Mouse (Mus musculus) ovary, postnatal 10 days (tissue): ENCODE measurements around the gene Prkd1.

ENCODE experiments used
- DNase-seq: peaks from one replicate; pipeline ENCODE4 v3.0.0; 2022; ENCODE audit warnings: low spot score

Gene Prkd1

GRCm38 (mm10) chr12:50558231-50558630 lies 90.7 kb downstream of the Prkd1 start:
- DNase-seq = no peak

GRCm38 (mm10) chr12:50554214-50554613 lies 94.7 kb downstream of the Prkd1 start:
- DNase-seq = no peak

GRCm38 (mm10) chr12:50549860-50550555 lies 98.9 kb downstream of the Prkd1 start:
- no peak for DNase-seq

- DNase-seq = no peak
These were observed 102.5 kb downstream of the Prkd1 start for GRCm38 (mm10) chr12:50546394-50546793.

- DNase-seq = no peak
These were observed 103.3 kb downstream of the Prkd1 start for GRCm38 (mm10) chr12:50545610-50545919.

- DNase-seq = no peak
These were observed 103.9 kb downstream of the Prkd1 start for GRCm38 (mm10) chr12:50544855-50545609.

- no peak for DNase-seq
These were observed 108.1 kb downstream of the Prkd1 start for GRCm38 (mm10) chr12:50540793-50541192.

- DNase-seq = no peak
These were observed 110.5 kb downstream of the Prkd1 start for GRCm38 (mm10) chr12:50538296-50538965.

- no peak for DNase-seq
These were observed 111.1 kb downstream of the Prkd1 start for GRCm38 (mm10) chr12:50537761-50538160.

GRCm38 (mm10) chr12:50537006-50537405 lies 111.9 kb downstream of the Prkd1 start:
- no peak for DNase-seq

GRCm38 (mm10) chr12:50528633-50529032 lies 120.3 kb downstream of the Prkd1 start:
- DNase-seq = no peak

GRCm38 (mm10) chr12:50524061-50524460 lies 124.8 kb downstream of the Prkd1 start:
- no peak for DNase-seq

- DNase-seq = no peak
These were observed 134.4 kb downstream of the Prkd1 start for GRCm38 (mm10) chr12:50514526-50514925.

- DNase-seq = no peak
These were observed 137.2 kb downstream of the Prkd1 start for GRCm38 (mm10) chr12:50511486-50512225.

GRCm38 (mm10) chr12:50508762-50509161 lies 140.1 kb downstream of the Prkd1 start:
- no peak for DNase-seq

- no peak for DNase-seq
These were observed 148.9 kb downstream of the Prkd1 start for GRCm38 (mm10) chr12:50499796-50500504.

- no peak for DNase-seq
These were observed 152.9 kb downstream of the Prkd1 start for GRCm38 (mm10) chr12:50496006-50496405.

GRCm38 (mm10) chr12:50479784-50480183 lies 169.1 kb downstream of the Prkd1 start:
- DNase-seq = no peak

GRCm38 (mm10) chr12:50457151-50457550 lies 191.7 kb downstream of the Prkd1 start:
- no peak for DNase-seq

GRCm38 (mm10) chr12:50451761-50452160 lies 197.1 kb downstream of the Prkd1 start:
- no peak for DNase-seq

- no peak for DNase-seq
These were observed 212.2 kb downstream of the Prkd1 start for GRCm38 (mm10) chr12:50436660-50437059.
